9 mouse cellular contexts compared by ENCODE assay signal in genomic region chr2:28374838-28375237, GRCm38 (mm10).
DNase-seq lines count a peak whose midpoint lies in the region; ATAC-seq and TF ChIP-seq lines count a peak whose summit lies in the region.
"Had no signal": no experiment of that assay in that cellular context is flagged by ENCODE, and none has a peak within 500 bp of the region (broad histone marks: within the 10 kb centered on the region; RNA-seq: fewer than 3 reads in every experiment).

No protein-coding gene starts in this region.

- peaks cover 6% of the 10 kb centered on the region; the same call in 1 of the 2 replicates for H3K4me1 ChIP-seq in midbrain, postnatal 0 days (ENCODE audit: insufficient read depth, low read length)

- no peak overlapping the region for H3K4me2 ChIP-seq in midbrain, postnatal 0 days (ENCODE audit: low read depth, low read length, poor library complexity, severe bottlenecking)
- H3K4me2 ChIP-seq: liver, embryonic 15.5 days had no signal

- H3K9ac ChIP-seq in midbrain, postnatal 0 days (replicated peaks; ENCODE audit: low read length, poor library complexity, severe bottlenecking) = no peak overlapping the region
- H3K9ac ChIP-seq: liver, embryonic 15.5 days had no signal

- peak; percentile 51 for DNase-seq in layer of hippocampus, adult 11-12 months (ENCODE audit: low spot score)
- no peak for DNase-seq in layer of hippocampus, adult 9-10 months (ENCODE audit: low spot score)
- DNase-seq in adipocyte (ENCODE audit: low spot score) = peak; percentile 62
- peak; percentile 75 to 76 for DNase-seq in cerebellum, postnatal 36 days
- DNase-seq in heart, postnatal 36 days = peak; percentile 64
- DNase-seq in left cerebral cortex, postnatal 14 days (ENCODE audit: low spot score in 2 of 2) = peak; percentile 46 to 65
- DNase-seq in midbrain, postnatal 0 days (ENCODE audit: low spot score) = peak; percentile 73
- peak; percentile 50 for DNase-seq in thymus, postnatal 4 days

- H3K4me3 ChIP-seq in midbrain, postnatal 0 days (ENCODE audit: low read depth, low read length) = no peak overlapping the region
- H3K4me3 ChIP-seq: liver, embryonic 15.5 days had no signal

- no peaks in the 10 kb centered on the region for H3K27me3 ChIP-seq in midbrain, postnatal 0 days (ENCODE audit: insufficient read depth, low read length)

- no peak overlapping the region for H3K27ac ChIP-seq in midbrain, postnatal 0 days (ENCODE audit: low read depth, low read length)
- H3K27ac ChIP-seq: liver, embryonic 15.5 days had no signal

- peak; percentile 80 for TF ChIP-seq CTCF in midbrain, postnatal 0 days (IDR thresholded peaks at IDR 0.05)

- no peaks in the 10 kb centered on the region for H3K36me3 ChIP-seq in midbrain, postnatal 0 days (ENCODE audit: insufficient read depth, low read length)
- H3K36me3 ChIP-seq: liver, embryonic 15.5 days had no signal

- no peak for ATAC-seq in midbrain, postnatal 0 days (ENCODE audit: low FRiP score)

- no peaks in the 10 kb centered on the region for H3K9me3 ChIP-seq in midbrain, postnatal 0 days (ENCODE audit: low read length)
- H3K9me3 ChIP-seq: liver, embryonic 15.5 days had no signal

- WGBS in midbrain, postnatal 0 days = 11% methylated on average over 3 of the region's 3 CpGs

- intact Hi-C loops in heart, postnatal 36 days (cut with DNase I) = loop anchor here (1.0 to 5.0 kb wide), 3 partner anchors 46 to 171 kb away; no protein-coding TSS in a partner anchor
- intact Hi-C loops in left cerebral cortex, postnatal 14 days (cut with DNase I) = loop anchor here (2.0 to 5.0 kb wide), 2 partner anchors 73 to 170 kb away; no protein-coding TSS in a partner anchor
